Mouse (Mus musculus) cortical plate, adult 2 months (tissue): ENCODE data around the gene Egfl8.

Source experiments
- CTCF ChIP-seq: fragments of 200-500 bp; IDR thresholded peaks from 2 replicates; pipeline ENCODE4 v1.5.1; 2011; ENCODE audit warnings: mild to moderate bottlenecking, control low read depth, low read length; ENCODE audit not compliant: insufficient read depth; ENCODE audit errors: extremely low read depth
- POLR2A ChIP-seq: fragments of 200-500 bp; IDR thresholded peaks from 2 replicates; pipeline ENCODE4 v1.6.1; 2011; ENCODE audit warnings: mild to moderate bottlenecking, low read length, control low read depth; ENCODE audit not compliant: insufficient read depth; ENCODE audit errors: extremely low read depth

GRCm38 (mm10) chr17:34587814-34588213 lies 28.0 kb downstream of the Egfl8 start:
- TF ChIP-seq POLR2A (no peak), CTCF (no peak)
